Mouse (Mus musculus): ENCODE measurements around the gene Mctp1.

GRCm38 (mm10) chr13:77046416-77046815, 662.1 kb downstream of the Mctp1 start:
- TF ChIP-seq POLR2A (IDR thresholded peaks at IDR 0.05; ENCODE audit: extremely low read depth, insufficient read depth, low read length) (no peak), CTCF (IDR thresholded peaks at IDR 0.05; ENCODE audit: low read depth, low read length) (no peak)

Measured in liver, adult 2 months (tissue).